In the genomic region with DNA sequence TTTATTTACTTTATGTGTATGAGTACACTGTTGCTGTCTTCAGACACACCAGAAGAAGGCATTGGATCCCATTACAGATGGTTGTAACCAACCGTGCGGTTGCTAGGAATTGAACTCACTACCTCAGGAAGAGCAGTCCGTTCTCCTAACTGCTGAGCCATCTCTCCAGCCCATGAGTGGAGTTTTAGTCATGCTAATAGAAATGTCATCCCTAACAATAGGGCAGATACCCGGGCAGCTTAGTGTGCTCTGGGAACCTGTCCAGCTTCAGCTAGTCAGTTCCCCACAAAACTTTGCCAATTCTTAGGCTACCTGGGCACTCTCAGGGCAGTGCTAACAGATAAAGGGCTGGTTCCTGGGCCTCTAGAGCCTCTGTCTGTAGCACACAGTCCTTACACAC, we compare ENCODE assay signal across 19 mouse cellular contexts.
A peak's percentile ranks its signal among the peaks of the same experiment; 100 is the strongest.
DNase-seq lines count a peak whose midpoint lies in the region; ATAC-seq and TF ChIP-seq lines count a peak whose summit lies in the region.
"Had no signal": no experiment of that assay in that cellular context is flagged by ENCODE, and none has a peak within 500 bp of the region (broad histone marks: within the 10 kb centered on the region; RNA-seq: fewer than 3 reads in every experiment).

No protein-coding gene starts in this region.

- 0 out of 2 replicates have a peak, but pooled peaks cover 2% of the 10 kb centered on the region for H3K4me1 ChIP-seq in heart, embryonic 10.5 days
- H3K4me1 ChIP-seq in heart, embryonic 12.5 days (replicated peaks): no peaks in the 10 kb centered on the region; the same call in 1 of the 2 replicates
- H3K4me1 ChIP-seq in ES-E14 (ENCODE audit: control insufficient read depth in 2 of 2, insufficient read depth in 2 of 2, low read length in 2 of 2, poor library complexity in 1 of 2): peaks cover 0 to 2% of the 10 kb centered on the region in 2 experiments; a peak in 1 of 4 replicates

- H3K4me2 ChIP-seq in heart, embryonic 12.5 days: no peak overlapping the region
- H3K4me2 ChIP-seq: embryonic facial prominence, embryonic 12.5 days; forebrain, embryonic 13.5 days; forebrain, embryonic 15.5 days had no signal

- WGBS in heart, embryonic 10.5 days: 75% methylated on average over 4 of the region's 4 CpGs
- 77% methylated on average over 4 of the region's 4 CpGs for WGBS in heart, embryonic 12.5 days

- ATAC-seq in heart, embryonic 12.5 days (ENCODE audit: insufficient number of reproducible peaks, low FRiP score): no peak
- ATAC-seq: forebrain, embryonic 13.5 days; forebrain, embryonic 15.5 days; forebrain, postnatal 0 days had no signal

- no peak overlapping the region for H3K4me3 ChIP-seq in heart, embryonic 10.5 days
- no peak overlapping the region for H3K4me3 ChIP-seq in heart, embryonic 12.5 days
- no peak overlapping the region for H3K4me3 ChIP-seq in ES-E14 (ENCODE audit: insufficient read depth in 1 of 2, low read depth in 1 of 2, low read length in 2 of 2, poor library complexity in 1 of 2, severe bottlenecking in 1 of 2)
- H3K4me3 ChIP-seq: embryonic facial prominence, embryonic 10.5 days; embryonic facial prominence, embryonic 12.5 days; forebrain, embryonic 13.5 days; forebrain, embryonic 15.5 days had no signal

- H3K9ac ChIP-seq in heart, embryonic 12.5 days: no peak overlapping the region
- no peak overlapping the region for H3K9ac ChIP-seq in ES-E14 (ENCODE audit: insufficient read depth, low read depth, low read length, poor library complexity, severe bottlenecking)
- H3K9ac ChIP-seq: embryonic facial prominence, embryonic 12.5 days; forebrain, embryonic 13.5 days; forebrain, embryonic 15.5 days; forebrain, postnatal 0 days had no signal

- in situ Hi-C loops in ES-E14 (cut with MboI; ENCODE audit: low sequenced_read_pairs in 2 of 2, unreplicated experiment in 2 of 2): loop anchor here in 1 of 2 experiments (10.0 kb wide), 1 partner anchor 123 kb away; no protein-coding TSS in a partner anchor

- peak; percentile 48 for DNase-seq in heart, embryonic 10.5 days (ENCODE audit: low spot score)
- peak; percentile 64 for DNase-seq in ES-CJ7 (ENCODE audit: low read depth, low spot score)
- DNase-seq in ES-E14 (ENCODE audit: low read depth, low spot score): peak; percentile 30
- DNase-seq in ZHBTc4 (ENCODE audit: low read depth, low spot score): peak; percentile 58
- no peak for DNase-seq in heart, postnatal 36 days
- no peak for DNase-seq in frontal cortex, postnatal 10 days (ENCODE audit: low spot score in 2 of 2)
- DNase-seq: adrenal gland, postnatal 10 days; adrenal gland, postnatal 25 days; cerebellum, adult 11 months; cerebellum, adult 2 months; cerebellum, adult 9-10 months; cerebellum, postnatal 10 days; cerebellum, postnatal 25 days; forebrain, postnatal 0 days had no signal

- no peaks in the 10 kb centered on the region for H3K9me3 ChIP-seq in heart, embryonic 10.5 days
- H3K9me3 ChIP-seq in heart, embryonic 12.5 days (replicated peaks): no peaks in the 10 kb centered on the region
- H3K9me3 ChIP-seq in ES-E14 (ENCODE audit: control insufficient read depth, insufficient read depth, low read depth, low read length): no peaks in the 10 kb centered on the region
- H3K9me3 ChIP-seq: embryonic facial prominence, embryonic 10.5 days; embryonic facial prominence, embryonic 12.5 days; forebrain, embryonic 13.5 days; forebrain, embryonic 15.5 days had no signal

- H3K36me3 ChIP-seq in heart, embryonic 10.5 days: no peaks in the 10 kb centered on the region
- no peaks in the 10 kb centered on the region for H3K36me3 ChIP-seq in heart, embryonic 12.5 days
- no peaks in the 10 kb centered on the region for H3K36me3 ChIP-seq in ES-E14 (ENCODE audit: control insufficient read depth, insufficient read depth, low read length, poor library complexity, severe bottlenecking)
- H3K36me3 ChIP-seq: embryonic facial prominence, embryonic 10.5 days; embryonic facial prominence, embryonic 12.5 days; forebrain, embryonic 15.5 days had no signal

- no peaks in the 10 kb centered on the region for H3K27me3 ChIP-seq in heart, embryonic 10.5 days (ENCODE audit: insufficient read depth, poor library complexity, severe bottlenecking)
- H3K27me3 ChIP-seq in heart, embryonic 12.5 days (replicated peaks): 0 out of 2 replicates have a peak, but pooled peaks cover 5% of the 10 kb centered on the region
- H3K27me3 ChIP-seq: embryonic facial prominence, embryonic 12.5 days; forebrain, embryonic 13.5 days; forebrain, embryonic 15.5 days had no signal

- H3K27ac ChIP-seq in heart, embryonic 10.5 days: no peak overlapping the region
- no peak overlapping the region for H3K27ac ChIP-seq in heart, embryonic 12.5 days (ENCODE audit: poor library complexity, severe bottlenecking)
- no peak overlapping the region for H3K27ac ChIP-seq in ES-E14 (ENCODE audit: insufficient read depth, low read depth, low read length, poor library complexity, severe bottlenecking)
- H3K27ac ChIP-seq: embryonic facial prominence, embryonic 10.5 days; embryonic facial prominence, embryonic 12.5 days; forebrain, embryonic 13.5 days; forebrain, embryonic 15.5 days had no signal

- intact Hi-C loops in heart, postnatal 36 days (cut with DNase I): no loop called here

TF ChIP-seq in ES-E14, 5 proteins besides CTCF, POLR2A, EP300 and RAD21:
- no peak for TF ChIP-seq HCFC1 (IDR thresholded peaks at IDR 0.05; ENCODE audit: borderline replicate concordance, insufficient read depth, low read length)
- no peak for TF ChIP-seq MAFK (IDR thresholded peaks at IDR 0.05; ENCODE audit: insufficient read depth, low read depth, low read length)
- TF ChIP-seq ZC3H11A (IDR thresholded peaks at IDR 0.05; ENCODE audit: borderline replicate concordance, low read depth, low read length): no peak
- no peak for TF ChIP-seq CHD2 (IDR thresholded peaks at IDR 0.05; ENCODE audit: low read depth, low read length)
- TF ChIP-seq ZNF384 (IDR thresholded peaks at IDR 0.05; ENCODE audit: low read depth, low read length): no peak

Comparison
In these comparisons a context has a peak if more than half of its experiments do, and no peak if none do; other contexts are left out.
1. DNase-seq: peak in heart, embryonic 10.5 days (single experiment), ES-CJ7 (single experiment), ES-E14 (single experiment) and ZHBTc4 (single experiment); none in heart, postnatal 36 days (0 of 2) and frontal cortex, postnatal 10 days (0 of 2).